Mouse (Mus musculus) kidney, embryonic 16.5 days (tissue): ENCODE measurements at regions not wholly inside any gene's neighbourhood (a gene's known extent, or its start where the extent isn't known, plus 50 kb on each side); places are given as distances from the start of the nearest gene placed in this dataset.
"Not testable (repeated sequence)": the region's sequence is repeated elsewhere in the genome, so short reads cannot be mapped to it uniquely, and the experiment has no call there.

Experiments
- ATAC-seq: fragments of 200-750 bp; cut with Nextera tagmentation; 2 replicates; pipeline ENCODE4 v1.8.0; 2017; ENCODE audit warnings: moderate TSS enrichment; ENCODE audit not compliant: low FRiP score, low TSS enrichment
- H3K27ac ChIP-seq: fragments of 300-500 bp; sonication (generic); 2 replicates; pipeline ENCODE4 v1.5.1; 2014; ENCODE audit warnings: low read length
- H3K27me3 ChIP-seq: fragments of 300-500 bp; sonication (generic); 2 replicates; pipeline ENCODE4 v1.6.1; 2014; ENCODE audit warnings: low read length, control low read depth, mixed read lengths; ENCODE audit not compliant: insufficient read depth
- H3K36me3 ChIP-seq: fragments of 300-500 bp; sonication (generic); 2 replicates; pipeline ENCODE4 v1.6.1; 2014; ENCODE audit warnings: low read length, control low read depth, mixed read lengths; ENCODE audit not compliant: insufficient read depth
- H3K4me1 ChIP-seq: fragments of 300-500 bp; sonication (generic); 2 replicates; pipeline ENCODE4 v1.6.1; 2014; ENCODE audit warnings: low read length, control low read depth, mixed read lengths; ENCODE audit not compliant: insufficient read depth
- H3K4me2 ChIP-seq: fragments of 300-500 bp; sonication (generic); replicated peaks from 2 replicates; pipeline ENCODE4 v1.6.1; 2014; ENCODE audit warnings: low read depth, low read length
- H3K4me3 ChIP-seq: fragments of 300-500 bp; sonication (generic); 2 replicates; pipeline ENCODE4 v1.5.1; 2014; ENCODE audit warnings: mild to moderate bottlenecking, low read length
- H3K9ac ChIP-seq: fragments of 300-500 bp; sonication (generic); replicated peaks from 2 replicates; pipeline ENCODE4 v1.6.1; 2014; ENCODE audit warnings: low read length
- H3K9me3 ChIP-seq: fragments of 300-500 bp; sonication (generic); 2 replicates; pipeline ENCODE4 v1.6.1; 2016; ENCODE audit warnings: low read length, control low read depth
- WGBS: fragments of 180-500 bp; shearing (Covaris S2); extraction: QIAGEN DNeasy Blood & Tissue Kit; methylation state at CpG from one replicate; pipeline ENCODE4 v1.1.7; 2014; 5-methylcytosine and 5-hydroxymethylcytosine counted together

- Histone ChIP-seq H3K9ac (no peak overlapping the region), H3K36me3 (no peaks in the 10 kb centered on the region), H3K4me2 (no peak overlapping the region), H3K9me3 (no peaks in the 10 kb centered on the region; the same call in 1 of the 2 replicates), H3K4me1 (no peaks in the 10 kb centered on the region), H3K4me3 (no peak overlapping the region), H3K27me3 (no peaks in the 10 kb centered on the region), H3K27ac (no peak overlapping the region)
- WGBS, result 94% methylated on average over 1 of the region's 1 CpGs
- no peak for ATAC-seq
These were observed 180.8 kb downstream of the Cdh9 start for GRCm38 (mm10) chr15:16909396-16909795.

- H3K9me3 ChIP-seq, H3K9ac ChIP-seq, ATAC-seq, H3K36me3 ChIP-seq, H3K27ac ChIP-seq, H3K4me1 ChIP-seq, H3K4me3 ChIP-seq, H3K4me2 ChIP-seq, H3K27me3 ChIP-seq: not testable (repeated sequence)
- WGBS, result 85% methylated on average over 3 of the region's 3 CpGs
These were observed 181.4 kb downstream of the Cdh9 start for GRCm38 (mm10) chr15:16909941-16910340.

DNA sequence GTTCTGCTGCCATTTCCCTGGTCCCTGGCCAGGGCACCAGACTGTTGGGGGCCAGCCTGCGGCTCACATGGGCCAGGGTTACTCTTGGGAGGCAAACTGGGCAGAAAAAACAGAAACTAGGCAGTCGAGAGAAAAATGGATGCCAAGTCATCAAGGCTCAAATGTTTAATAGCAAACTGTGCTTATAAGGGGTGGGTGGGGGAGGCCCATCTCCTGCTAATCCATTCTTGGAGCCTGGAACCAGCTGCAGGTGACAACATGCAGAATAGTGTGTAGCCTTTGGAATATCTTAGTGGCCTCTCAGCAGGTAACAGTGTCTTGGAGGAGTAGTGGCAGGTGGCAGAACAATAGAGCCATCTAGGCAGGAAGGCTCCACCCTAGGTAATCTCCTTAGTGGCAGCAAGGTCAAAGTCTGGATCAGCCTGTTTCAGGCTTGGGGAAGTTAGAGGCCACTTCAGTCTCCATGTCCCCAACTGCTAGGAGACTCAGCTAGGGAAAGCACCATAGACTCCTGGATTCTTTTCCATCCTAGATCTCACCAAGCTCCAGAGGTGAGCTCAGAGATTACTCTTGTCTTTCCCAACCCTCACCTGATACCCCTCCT is 186.5 kb downstream of the Cdh9 start:
- Histone ChIP-seq H3K27ac (no peak overlapping the region), H3K4me3 (no peak overlapping the region), H3K4me2 (no peak overlapping the region), H3K4me1 (no peaks in the 10 kb centered on the region), H3K27me3 (no peaks in the 10 kb centered on the region), H3K9ac (no peak overlapping the region), H3K36me3 (no peaks in the 10 kb centered on the region), H3K9me3 (no peaks in the 10 kb centered on the region)
- ATAC-seq, result no peak
- WGBS, result 54% methylated on average over 2 of the region's 2 CpGs

DNA sequence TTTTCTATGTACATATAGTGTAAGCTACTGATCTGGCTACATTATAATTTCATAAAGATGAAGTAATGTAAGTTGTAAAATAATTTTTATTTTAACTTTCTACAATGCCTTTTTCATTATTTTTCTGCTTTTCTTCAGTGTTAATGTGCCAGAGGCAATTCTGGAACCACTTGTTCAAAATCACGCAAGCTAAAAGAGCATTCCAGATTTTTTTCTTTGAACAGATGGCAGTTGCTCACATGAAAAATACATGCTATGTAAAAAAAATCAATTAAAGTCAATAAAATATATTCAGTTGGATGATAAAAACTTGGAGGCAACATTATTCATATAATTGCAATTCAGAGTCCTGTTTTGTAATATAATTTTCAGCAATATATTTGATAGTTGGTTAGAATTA is 194.7 kb downstream of the Cdh9 start:
- 92% methylated on average over 1 of the region's 1 CpGs for WGBS
- Histone ChIP-seq H3K27ac (no peak overlapping the region), H3K4me2 (no peak overlapping the region), H3K4me3 (no peak overlapping the region), H3K36me3 (no peaks in the 10 kb centered on the region), H3K9me3 (no peaks in the 10 kb centered on the region), H3K9ac (no peak overlapping the region), H3K4me1 (no peaks in the 10 kb centered on the region), H3K27me3 (no peaks in the 10 kb centered on the region)
- no peak for ATAC-seq

GRCm38 (mm10) chr15:16933137-16933677 is 204.7 kb downstream of the Cdh9 start:
- ATAC-seq, result no peak
- Histone ChIP-seq H3K9ac (no peak overlapping the region), H3K4me3 (no peak overlapping the region), H3K36me3 (no peaks in the 10 kb centered on the region), H3K4me2 (no peak overlapping the region), H3K4me1 (no peaks in the 10 kb centered on the region), H3K27ac (no peak overlapping the region), H3K9me3 (no peaks in the 10 kb centered on the region), H3K27me3 (no peaks in the 10 kb centered on the region)
- 88% methylated on average over 2 of the region's 2 CpGs for WGBS

DNA sequence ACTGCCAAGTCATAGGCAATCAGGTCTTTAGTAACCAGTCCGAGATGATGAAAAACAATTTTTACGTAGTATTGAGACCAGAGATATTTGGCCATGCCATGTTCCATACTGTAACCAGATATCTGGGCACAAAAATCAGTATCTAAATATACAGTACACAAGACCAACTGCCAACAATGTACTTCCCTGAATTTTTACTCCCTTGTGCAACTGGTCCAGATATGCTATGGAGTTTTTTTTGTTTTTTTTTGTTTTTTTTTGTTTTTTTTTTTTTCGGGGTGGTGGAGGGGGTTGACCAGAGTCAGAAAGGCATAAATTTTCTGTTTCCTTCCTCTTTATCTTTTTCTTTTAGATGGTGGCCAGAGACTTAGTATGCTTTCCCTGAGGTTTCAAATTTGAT is 205.9 kb downstream of the Cdh9 start:
- H3K27me3 ChIP-seq, result no peaks in the 10 kb centered on the region
- 88% methylated on average over 3 of the region's 3 CpGs for WGBS
- ATAC-seq, result no peak

GRCm38 (mm10) chr15:16975821-16976220 is 247.3 kb downstream of the Cdh9 start:
- not testable (repeated sequence) for H3K9ac ChIP-seq, H3K4me1 ChIP-seq, H3K27me3 ChIP-seq, H3K9me3 ChIP-seq, H3K27ac ChIP-seq, H3K4me2 ChIP-seq, ATAC-seq, H3K36me3 ChIP-seq, H3K4me3 ChIP-seq
- 85% methylated on average over 4 of the region's 4 CpGs for WGBS

More for the DNA sequence above, 205.9 kb downstream of the Cdh9 start:
- Histone ChIP-seq H3K4me1 (no peaks in the 10 kb centered on the region), H3K4me2 (no peak overlapping the region), H3K9me3 (no peaks in the 10 kb centered on the region), H3K27ac (no peak overlapping the region), H3K36me3 (no peaks in the 10 kb centered on the region), H3K4me3 (no peak overlapping the region), H3K9ac (no peak overlapping the region)

DNA sequence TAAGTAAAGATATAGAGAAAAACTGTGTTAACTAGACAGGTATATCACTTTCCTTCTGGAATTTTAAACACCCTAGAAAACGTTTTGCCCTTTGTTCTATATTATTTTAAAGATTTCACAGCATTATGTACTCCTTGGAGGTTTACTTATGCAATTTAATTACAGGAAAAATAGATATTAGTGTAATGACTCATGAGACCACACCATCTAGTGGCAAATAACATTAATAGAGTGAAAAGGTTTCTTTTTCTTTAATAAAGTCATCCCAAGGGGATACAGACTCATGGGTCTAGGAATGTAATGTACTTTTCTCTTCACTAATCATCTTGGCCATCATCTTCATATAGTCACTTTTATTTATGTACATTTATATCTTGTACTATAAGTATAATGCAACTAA is 262.3 kb downstream of the Cdh9 start:
- Histone ChIP-seq H3K9ac (no peak overlapping the region), H3K36me3 (no peaks in the 10 kb centered on the region), H3K9me3 (no peaks in the 10 kb centered on the region), H3K27me3 (no peaks in the 10 kb centered on the region), H3K4me3 (no peak overlapping the region), H3K4me1 (no peaks in the 10 kb centered on the region), H3K4me2 (no peak overlapping the region), H3K27ac (no peak overlapping the region)
- 5% methylated on average over 1 of the region's 1 CpGs for WGBS
- no peak for ATAC-seq

GRCm38 (mm10) chr15:16995667-16996066 is 267.1 kb downstream of the Cdh9 start:
- Histone ChIP-seq H3K36me3 (no peaks in the 10 kb centered on the region), H3K4me3 (no peak overlapping the region), H3K4me1 (no peaks in the 10 kb centered on the region), H3K27ac (no peak overlapping the region), H3K27me3 (no peaks in the 10 kb centered on the region), H3K4me2 (no peak overlapping the region), H3K9me3 (no peaks in the 10 kb centered on the region), H3K9ac (no peak overlapping the region)
- 77% methylated on average over 1 of the region's 1 CpGs for WGBS
- ATAC-seq, result no peak

DNA sequence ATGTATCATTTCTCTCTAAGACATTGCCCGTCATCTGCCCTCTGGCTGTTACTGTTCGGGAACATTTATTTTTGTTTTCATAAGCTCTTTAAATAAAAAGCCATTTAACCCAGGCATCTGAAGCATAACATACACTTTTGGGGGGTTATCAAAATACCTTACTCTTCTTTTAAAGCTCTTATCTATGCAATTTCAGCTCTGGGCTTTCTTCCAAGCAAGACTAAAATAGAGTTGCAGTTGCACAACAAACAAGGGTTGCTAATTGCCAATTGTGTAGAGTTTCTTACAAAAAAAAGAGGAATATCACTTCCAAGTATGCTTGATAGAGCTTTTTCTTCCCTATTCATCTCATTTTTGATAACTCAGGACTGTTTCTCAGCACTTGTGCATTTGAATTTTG is 277.6 kb downstream of the Cdh9 start:
- H3K36me3 ChIP-seq, result no peaks in the 10 kb centered on the region
- no peak overlapping the region for H3K9ac ChIP-seq
- no peaks in the 10 kb centered on the region for H3K27me3 ChIP-seq
- no peak overlapping the region for H3K4me3 ChIP-seq
- H3K27ac ChIP-seq, result no peak overlapping the region
- WGBS, result 52% methylated on average over 2 of the region's 2 CpGs
- no peak for ATAC-seq
- no peak overlapping the region for H3K4me2 ChIP-seq
- no peaks in the 10 kb centered on the region for H3K4me1 ChIP-seq
- H3K9me3 ChIP-seq, result no peaks in the 10 kb centered on the region
